Mouse (Mus musculus) regulatory T cell (primary cell): ENCODE measurements around the gene Ctsh.
"Not testable (repeated sequence)": the region's sequence is repeated elsewhere in the genome, so short reads cannot be mapped to it uniquely, and the experiment has no call there.

Experiments used
- in situ Hi-C: fragments of 300-600 bp; cut with MboI, MseI; formaldehyde crosslinking; loops from one replicate; pipeline ENCODE4 v1.15.1; 2025; ENCODE audit warnings: high pct_unique_total_duplicates

Gene Ctsh

DNA sequence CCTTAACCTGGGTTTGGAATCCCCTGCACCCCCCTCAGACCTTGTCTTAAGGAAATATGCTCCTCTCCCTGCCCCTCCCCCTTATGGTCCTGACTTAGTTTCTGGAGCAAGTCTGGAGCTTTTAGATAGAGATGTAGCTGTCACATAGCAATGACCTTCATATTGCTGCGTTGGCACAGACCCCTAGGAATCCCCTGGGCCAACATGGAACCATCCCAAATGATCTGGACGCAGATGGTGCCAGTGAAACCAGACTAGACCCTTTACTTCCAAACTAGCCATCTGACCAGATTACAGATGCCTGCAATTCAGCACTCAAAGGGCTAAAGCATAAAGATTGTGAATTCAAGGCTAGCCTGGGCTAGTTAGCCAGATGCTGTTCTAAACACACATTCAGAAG lies 2.8 kb downstream of the Ctsh start:
- in situ Hi-C loops = no loop called here

DNA sequence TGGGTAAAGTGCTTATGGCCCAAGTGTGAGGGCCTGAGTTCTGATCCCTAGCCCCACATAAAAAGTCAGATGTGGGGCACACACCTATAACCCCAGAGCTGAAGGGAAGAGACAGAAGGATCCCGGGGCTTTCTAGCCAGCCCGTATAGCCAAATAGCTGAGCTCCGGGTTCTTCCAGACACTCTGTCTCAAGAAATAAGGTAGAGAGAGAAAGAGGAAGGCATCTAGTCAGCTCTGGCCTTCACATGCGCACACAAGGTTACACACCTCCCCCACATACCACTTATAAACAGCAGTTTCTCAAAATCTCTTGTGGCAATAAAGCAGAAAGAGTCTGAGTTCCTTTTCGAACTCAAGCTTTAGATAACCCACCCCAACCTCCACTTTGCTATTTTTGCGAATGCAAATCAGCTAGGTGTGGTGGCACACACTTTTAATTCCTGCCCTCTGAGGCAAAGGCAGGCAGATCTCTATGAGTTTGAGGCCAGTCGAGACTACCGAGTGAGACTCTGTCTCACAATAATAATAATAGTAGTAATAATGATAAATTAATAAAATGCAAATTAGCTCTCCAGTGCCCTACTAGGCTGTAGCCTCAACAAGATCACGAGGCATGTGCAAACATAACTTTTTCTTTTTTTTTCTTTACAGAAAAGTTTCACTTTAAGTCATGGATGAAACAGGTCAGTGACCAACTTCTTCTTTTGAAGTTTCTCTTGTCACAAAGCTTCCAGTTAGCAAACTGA lies 6.0 kb downstream of the Ctsh start:
- in situ Hi-C loops = no loop called here

DNA sequence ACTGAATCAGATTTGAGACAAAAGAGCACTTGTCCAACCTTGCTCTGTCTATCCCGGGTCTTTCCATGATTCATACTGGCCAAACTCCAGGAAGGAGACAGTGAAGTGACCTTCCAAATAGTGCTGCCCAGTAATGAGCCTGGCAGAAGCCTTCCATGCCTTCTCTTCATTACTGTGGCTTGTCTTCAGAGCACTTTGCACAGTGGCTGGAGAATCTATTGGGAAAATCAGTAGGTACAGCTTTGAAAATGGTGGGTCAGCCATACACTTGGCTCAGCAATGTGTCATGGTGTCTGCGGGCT lies 6.6 kb downstream of the Ctsh start:
- in situ Hi-C loops = no loop called here

DNA sequence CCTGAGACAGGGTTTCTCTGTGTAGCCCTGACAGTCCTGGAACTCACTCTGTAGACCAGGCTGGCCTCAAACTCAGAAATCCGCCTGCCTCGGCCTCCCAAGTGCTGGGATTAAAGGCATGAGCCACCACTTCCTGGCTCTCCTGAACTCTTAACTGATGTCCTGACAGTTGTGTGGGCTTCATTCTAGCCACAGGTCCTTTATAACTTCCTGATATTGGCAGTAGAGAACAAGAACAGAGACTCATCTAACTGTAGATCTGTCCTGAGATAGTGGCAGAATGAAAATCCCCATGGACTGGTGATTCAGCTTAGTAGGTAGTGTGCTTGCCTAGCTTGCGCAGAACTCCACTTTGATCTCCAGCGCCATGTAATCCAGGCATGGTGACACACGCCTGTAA lies 7.0 kb downstream of the Ctsh start:
- in situ Hi-C loops = not testable (repeated sequence)

DNA sequence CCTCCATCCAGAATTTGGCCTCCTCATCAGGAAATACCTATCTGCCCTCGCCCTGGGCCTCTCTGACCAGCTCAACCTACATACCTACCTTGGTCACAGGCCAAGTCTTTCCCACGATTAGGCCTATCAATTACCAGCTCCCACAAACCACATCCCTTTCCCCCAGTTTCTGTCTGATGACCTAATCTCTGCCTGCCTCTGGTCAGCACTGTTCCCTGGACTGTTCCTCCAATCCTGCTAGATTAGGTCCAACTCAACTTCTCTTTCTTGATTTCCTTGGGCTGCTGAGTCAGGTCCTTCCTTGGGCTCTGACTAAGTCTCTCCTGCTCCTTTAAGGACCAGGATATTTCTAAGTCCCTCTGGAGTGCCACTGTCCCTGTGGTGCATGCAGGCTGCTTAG lies 13.4 kb downstream of the Ctsh start:
- in situ Hi-C loops = no loop called here

DNA sequence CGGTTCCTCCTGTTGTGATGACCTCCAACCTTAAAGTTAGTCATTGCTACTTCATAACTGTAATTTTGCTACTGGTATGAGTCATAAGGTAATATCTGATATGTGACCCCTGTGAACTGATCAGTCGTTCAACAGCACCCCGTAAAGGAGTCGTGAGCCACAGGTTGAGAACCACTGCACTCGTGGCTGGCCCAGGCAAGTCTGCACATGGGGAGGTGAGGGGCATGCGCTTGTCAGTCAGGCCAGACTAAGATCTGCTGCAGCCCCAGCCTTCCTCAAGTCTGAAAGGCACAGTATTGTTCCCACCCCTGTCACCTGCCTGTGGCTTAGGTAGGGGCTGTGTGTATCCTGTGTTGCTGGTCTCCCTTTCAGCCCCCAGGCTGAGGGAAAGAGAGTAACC lies 14.8 kb downstream of the Ctsh start:
- in situ Hi-C loops = no loop called here

DNA sequence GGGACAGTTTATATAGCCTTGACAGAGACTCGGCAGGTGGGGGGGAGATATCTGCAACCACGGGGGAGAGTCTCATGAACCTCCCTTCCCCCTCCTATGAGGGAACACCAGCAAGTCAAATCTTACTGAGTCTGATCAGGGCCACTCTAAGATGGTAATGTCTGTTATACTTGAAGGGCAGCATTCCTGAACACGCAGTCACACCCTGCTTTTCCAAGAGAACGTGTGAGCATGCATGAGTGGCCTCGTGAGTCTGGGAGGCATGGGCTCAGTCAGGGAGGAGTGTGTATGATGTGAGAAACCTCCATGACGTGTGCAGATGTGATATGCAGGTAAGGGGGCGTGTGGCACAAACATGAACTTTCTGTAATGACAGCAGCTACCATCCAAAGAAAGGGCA lies 15.5 kb downstream of the Ctsh start:
- in situ Hi-C loops = no loop called here

DNA sequence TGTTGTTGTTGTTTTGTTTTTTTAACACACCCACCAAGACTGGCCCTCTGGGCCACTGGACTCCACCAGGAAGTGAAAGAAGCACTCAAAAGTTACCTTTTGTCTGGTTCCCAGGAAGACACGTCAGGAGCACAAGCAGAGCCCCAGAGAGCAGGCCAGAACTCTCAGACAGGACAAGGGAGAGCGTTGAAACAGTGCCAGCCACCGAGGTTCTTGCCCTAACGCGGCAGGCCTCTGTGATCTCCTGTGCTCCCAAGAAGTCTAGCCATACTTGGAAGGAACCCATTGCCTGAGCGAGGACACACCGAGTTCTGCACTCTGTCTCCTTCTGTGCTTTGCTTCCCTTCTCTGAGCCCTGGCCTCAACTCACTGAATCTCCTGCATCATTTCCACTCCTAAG lies 16.2 kb downstream of the Ctsh start:
- in situ Hi-C loops = no loop called here

DNA sequence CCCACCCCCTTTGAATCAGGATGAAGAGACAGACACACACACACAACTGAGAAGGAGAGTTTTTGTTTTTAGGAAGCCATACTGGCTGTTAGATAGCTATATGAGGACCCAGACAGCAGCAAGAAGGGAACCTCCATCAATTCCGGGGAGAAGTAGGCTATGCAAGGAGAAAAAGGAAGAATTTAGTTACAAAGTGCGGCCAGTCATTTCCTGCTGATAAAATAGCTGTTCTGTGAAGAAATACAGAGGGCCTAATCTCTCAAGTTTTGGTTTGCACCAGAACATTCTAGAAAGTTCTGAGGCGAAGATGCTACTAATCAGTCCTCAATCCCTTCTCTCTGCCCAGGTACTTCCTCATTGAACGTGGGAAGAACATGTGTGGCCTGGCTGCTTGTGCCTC lies 21.4 kb downstream of the Ctsh start:
- in situ Hi-C loops = loop anchor here (5.0 kb wide), 1 partner anchor 248 kb away; no protein-coding TSS in a partner anchor

DNA sequence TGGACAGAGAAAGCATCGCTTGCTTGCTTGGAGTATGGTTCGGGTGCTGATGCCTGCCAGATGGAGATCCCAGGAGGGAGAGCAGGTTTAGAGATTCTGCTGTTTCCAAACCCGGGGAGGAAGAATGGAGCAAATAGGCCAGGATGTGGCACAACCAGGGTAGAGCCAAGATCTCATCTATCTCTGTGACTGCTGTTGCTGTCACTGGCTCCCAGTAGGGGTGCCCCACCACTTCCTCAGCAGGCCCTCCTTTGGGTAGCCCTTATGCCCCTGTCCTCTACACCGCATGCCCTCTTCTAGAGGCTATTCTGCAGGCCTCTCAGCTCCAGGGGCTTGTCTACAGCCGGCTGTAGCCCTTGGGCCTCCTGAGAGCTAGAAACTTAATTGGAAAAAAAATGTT lies 22.2 kb downstream of the Ctsh start:
- in situ Hi-C loops = loop anchor here (5.0 kb wide), 1 partner anchor 249 kb away; no protein-coding TSS in a partner anchor

DNA sequence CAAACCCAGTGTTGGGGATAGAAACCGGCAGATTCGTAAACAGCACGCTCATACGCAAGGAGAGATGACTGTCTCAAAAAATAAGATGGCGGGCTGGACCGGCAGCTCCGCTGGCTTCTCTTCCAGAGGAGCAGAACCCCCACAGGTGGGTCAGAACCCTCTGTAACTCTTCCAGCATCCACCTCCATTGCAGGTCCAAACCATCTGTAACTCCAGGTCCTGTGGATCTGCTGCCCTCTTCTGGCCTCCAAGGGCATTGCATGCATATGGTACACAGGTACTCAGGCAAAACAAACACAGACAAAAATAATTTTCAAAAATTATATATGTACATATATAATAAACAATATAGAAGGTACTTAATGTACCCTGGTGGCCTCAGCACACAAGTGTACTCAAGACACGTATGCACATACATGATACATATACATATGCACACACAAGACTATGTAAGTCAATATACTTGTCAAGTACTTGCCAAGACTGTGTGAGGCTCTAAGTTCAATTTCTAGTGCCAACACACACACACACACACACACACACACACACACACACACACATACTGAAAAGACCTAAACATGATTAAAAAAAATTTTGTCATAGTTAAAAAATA lies 23.0 kb downstream of the Ctsh start:
- in situ Hi-C loops = loop anchor here (5.0 kb wide), 1 partner anchor 250 kb away; no protein-coding TSS in a partner anchor

DNA sequence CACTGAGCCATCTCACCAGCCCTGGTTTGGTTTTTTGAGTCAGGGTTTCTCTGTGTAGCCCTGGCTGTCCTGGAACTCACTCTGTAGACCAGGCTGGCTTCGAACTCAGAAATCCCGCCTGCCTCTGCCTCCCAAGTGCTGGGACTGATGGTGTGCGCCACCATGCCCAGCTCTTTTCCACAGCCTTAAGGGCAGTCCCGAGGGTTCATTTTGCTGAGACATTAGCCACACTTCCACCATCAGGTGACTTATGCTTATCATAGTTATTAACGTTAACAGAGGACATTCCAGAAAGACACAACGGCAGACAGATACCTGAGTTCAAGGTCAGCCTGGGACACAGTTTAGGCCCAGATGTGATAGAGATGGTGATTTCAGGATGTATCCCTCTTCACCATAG lies 28.0 kb downstream of the Ctsh start:
- in situ Hi-C loops = not testable (repeated sequence)

DNA sequence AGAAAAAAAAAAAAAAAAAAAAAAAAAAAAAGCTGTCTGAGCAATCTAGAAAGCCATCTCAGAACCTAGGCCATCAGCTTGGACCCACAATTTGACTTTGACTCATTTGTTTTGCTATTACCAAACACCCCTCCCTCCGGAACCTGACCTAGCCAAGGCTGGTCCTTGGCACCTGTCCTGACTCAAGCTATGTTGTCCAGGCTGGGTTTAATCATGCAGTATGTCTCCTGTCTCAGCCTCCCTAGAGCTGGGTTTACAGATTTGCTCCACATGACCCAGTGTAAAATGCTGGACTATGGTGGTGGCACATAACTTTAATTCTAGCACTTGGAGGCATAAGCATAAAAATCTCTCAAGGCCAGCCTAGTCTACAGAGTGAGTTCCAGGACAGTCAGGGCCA lies 29.0 kb downstream of the Ctsh start:
- in situ Hi-C loops = no loop called here

DNA sequence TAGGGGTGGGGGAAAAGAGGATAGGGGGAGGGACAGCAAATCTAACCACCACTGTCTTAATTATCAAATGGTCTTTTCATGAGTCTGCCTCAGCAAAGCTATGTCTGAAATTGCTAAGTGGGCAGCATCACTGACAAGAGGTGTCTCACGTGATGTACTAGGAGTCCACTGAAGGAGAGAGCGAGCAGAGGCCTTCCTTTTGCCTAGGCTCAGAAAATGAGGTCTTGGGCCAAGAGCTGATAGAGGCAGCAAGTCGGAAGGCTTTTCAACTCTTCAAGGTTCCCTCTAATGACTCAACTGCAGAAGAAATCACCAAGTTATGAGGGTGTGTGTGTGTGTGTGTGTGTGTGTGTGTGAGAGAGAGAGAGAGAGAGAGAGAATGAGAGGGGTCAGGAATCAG lies 30.2 kb downstream of the Ctsh start:
- in situ Hi-C loops = no loop called here

DNA sequence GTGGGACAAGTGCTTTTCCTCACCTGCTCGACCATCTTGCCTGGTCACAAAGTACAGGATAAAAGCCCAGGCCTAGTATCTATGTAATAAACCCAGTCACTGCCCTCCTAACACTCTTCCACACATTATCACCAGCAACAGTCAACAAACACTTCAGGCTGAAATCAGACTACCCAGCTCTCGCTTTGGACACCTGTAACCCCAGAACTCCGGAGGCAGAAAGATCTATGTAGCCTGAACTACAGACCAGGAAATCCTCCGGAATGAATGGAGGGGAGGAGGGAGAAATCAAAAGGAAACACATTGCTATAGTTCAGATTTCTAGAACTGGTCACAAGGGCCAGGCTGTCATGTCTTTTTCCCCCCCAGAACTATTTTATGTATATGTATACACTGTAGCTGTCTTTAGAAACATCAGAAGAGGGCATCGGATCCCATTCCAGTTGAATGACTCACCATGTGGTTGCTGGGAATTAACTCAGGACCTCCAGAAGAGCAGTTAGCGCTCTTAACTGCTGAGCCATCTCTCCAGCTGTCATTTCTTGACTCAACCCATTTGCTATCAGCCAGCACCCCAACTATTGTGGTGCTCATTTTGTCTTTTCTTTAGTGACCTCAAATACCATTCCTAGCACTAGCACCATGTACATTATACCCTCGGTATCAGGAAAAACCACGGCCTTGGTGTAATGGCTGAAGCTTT lies 31.0 kb downstream of the Ctsh start:
- in situ Hi-C loops = no loop called here

DNA sequence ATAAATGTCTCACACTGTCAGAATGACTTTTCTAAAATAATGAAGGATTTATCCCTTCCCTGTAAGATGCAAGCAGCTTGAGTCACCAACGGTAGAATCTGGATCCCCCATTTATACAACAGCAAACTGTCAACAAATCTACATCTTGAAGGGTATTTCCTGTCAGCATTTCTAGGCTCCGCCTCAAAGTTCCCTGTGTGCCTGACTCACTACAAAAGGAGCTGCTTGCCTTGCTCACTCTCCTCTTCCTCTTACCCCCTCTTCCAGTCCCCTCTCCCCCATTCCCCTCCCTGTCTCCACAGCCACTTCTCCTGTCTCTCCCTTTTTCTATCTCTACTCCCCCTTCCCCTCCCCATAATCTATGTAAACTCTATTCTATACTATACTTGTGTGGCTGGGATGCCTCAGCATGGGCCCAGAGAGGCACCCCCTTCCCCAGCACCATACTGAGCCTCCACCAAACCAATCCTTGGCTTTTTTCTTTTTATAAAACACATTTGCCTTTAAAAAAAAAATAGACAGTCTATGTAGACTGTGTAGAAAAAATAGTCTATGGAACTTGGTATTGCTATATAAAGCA lies 34.0 kb downstream of the Ctsh start:
- in situ Hi-C loops = no loop called here

DNA sequence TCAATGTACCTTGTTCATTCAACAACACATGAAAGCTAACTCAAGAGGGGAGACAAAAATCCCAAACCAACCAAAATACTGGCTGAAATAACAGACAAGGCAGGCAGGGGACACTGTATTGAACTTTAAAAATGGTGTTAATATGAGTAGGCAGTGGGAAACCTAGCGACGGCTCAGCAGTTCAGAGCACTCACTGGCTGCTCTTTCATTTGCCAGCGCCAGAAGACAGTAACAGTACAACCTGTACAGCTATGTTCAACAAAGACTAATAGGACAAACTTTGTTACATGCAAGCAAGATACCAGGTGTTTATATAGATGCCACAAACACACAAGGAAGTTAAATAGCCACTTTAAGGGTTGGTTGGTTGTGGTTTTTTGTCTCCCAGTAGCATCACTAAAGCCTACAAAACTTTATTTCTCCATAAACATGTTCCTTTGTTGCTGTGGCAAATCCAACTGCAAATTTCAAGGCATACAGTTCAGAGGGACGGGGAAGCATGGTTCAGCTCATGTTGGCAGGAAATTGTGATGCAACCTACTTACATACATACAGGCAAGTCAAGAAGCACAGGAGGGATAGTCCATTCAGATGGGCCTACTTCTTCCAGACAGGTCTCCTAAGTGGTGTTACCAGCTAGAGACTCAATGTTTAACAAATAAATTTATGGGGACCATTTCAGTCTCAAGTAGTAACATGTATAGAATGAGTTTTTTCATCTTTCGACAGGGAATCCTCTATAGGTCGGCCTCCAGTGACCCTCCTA lies 35.6 kb downstream of the Ctsh start:
- in situ Hi-C loops = loop anchor here (10.0 kb wide), 1 partner anchor 1615 kb away; no protein-coding TSS in a partner anchor

DNA sequence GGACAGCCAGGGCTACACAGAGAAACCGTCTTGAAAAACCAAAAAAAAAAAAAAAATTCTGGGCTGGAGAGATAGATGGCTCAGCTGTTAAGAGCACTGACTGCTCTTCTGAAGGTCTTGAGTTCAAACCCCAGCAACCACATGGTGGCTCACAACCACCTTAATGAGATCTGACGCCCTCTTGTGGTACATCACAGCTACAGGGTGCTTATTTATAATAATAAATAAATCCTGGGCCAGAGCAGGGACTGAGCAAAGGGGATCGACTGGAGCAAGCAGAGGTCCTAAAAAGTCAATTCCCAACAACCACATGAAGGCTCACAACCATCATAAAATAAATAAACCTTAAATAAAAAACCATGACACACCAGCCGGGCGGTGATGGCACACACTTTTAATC lies 45.0 kb downstream of the Ctsh start:
- in situ Hi-C loops = loop anchor here (10.0 kb wide), 1 partner anchor 1624 kb away; no protein-coding TSS in a partner anchor

DNA sequence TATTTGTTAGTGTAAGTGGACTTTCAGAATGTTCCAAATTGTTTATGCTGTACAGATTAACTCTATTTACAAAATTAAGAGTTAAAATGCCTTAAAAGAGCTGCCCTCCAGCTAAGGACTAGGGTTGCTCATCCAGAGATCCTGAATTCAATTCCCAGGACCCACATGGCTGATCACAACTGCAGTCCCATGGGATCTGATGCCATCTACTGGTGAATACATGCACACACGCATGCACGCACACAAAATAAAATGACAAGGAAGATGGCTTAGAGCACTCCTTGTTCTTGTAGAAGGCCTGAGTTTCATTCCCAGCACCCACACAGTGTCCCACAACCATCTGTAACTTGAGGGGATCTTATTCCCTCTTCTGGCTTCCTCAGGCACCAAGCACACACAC lies 46.8 kb downstream of the Ctsh start:
- in situ Hi-C loops = loop anchor here (25.0 kb wide), 1 partner anchor 1563 kb away; the partner anchor contains the start of gene Zfp949

DNA sequence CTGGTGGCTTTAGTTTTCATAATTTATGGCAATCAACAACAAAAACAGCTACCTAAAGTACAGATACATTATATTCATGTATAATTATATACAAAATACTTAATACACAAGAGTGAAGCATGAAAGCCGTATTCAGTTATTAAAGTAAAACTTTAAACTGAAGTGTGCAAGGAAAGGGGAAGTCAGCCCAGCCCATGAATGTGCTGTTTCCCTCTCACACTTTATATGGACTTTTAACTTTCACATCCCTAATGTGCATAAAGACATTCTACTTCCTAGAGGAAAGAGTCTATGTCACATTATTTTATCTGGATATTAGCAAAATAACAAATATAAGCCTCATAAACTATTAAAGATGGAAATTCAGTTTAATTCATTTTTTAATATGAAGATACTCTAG lies 51.5 kb downstream of the Ctsh start:
- in situ Hi-C loops = loop anchor here (25.0 kb wide), 1 partner anchor 1568 kb away; the partner anchor contains the start of gene Zfp949

DNA sequence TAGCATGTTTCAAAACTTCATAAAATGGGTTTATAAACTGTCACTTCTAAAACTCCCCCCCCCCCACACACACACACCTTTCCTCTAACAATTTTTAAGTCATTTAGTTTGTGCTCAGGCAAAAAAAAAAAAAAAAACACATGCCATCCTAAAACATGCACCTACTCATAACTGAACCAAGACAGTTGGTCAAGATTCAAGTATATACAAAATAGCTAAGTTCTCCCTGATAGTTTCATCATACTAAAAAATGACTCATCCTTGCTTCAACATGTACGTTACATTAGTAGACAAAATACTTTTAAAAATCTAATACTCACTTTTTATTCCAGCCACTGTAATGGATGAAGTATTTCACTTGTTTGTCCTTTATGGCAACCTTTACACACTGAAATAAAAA lies 53.0 kb downstream of the Ctsh start:
- in situ Hi-C loops = loop anchor here (25.0 kb wide), 1 partner anchor 1570 kb away; the partner anchor contains the start of gene Zfp949
